Mouse (Mus musculus) erythroblast, embryonic 14.5 days (primary cell): Measurements from ENCODE around the gene Slc22a23.

Source experiments
- GATA1 ChIP-seq: IDR thresholded peaks from 2 replicates; pipeline ENCODE4 v1.6.1; 2012; ENCODE audit warnings: low read length, inconsistent platforms, mixed read lengths
- TAL1 ChIP-seq: IDR thresholded peaks from 3 replicates; pipeline ENCODE4 v1.6.1; 2012; ENCODE audit warnings: low read length, inconsistent platforms, mixed read lengths

- TF ChIP-seq GATA1 (no peak), TAL1 (no peak)
Observed at GRCm38 (mm10) chr13:34323361-34323760, 21.6 kb downstream of the Slc22a23 start.
